Mouse (Mus musculus): ENCODE results near the gene Pik3ip1. TPM values are rescaled to one million over a fixed set of nuclear protein-coding genes. Genes with fewer than 3 reads are reported as not detected.

The Pik3ip1 gene
- total RNA-seq, 2 experiments from 2014 or later = 29.5 to 35.1 TPM

- DNase-seq (ENCODE audit: low spot score in 2 of 2) = no peak
These were observed 5.5 kb downstream of the Pik3ip1 start for GRCm38 (mm10) chr11:3335651-3336216.

GRCm38 (mm10) chr11:3336602-3337001, 6.4 kb downstream of the Pik3ip1 start:
- no peak for DNase-seq (ENCODE audit: low spot score in 2 of 2)

GRCm38 (mm10) chr11:3337173-3337955, 7.2 kb downstream of the Pik3ip1 start:
- DNase-seq (ENCODE audit: low spot score in 2 of 2) = peak; percentile 59 to 68

- DNase-seq (ENCODE audit: low spot score in 2 of 2) = no peak
These were observed 7.8 kb downstream of the Pik3ip1 start for GRCm38 (mm10) chr11:3337961-3338360.

GRCm38 (mm10) chr11:3341476-3341875, 11.3 kb downstream of the Pik3ip1 start:
- DNase-seq (ENCODE audit: low spot score in 2 of 2) = no peak

- no peak for DNase-seq (ENCODE audit: low spot score in 2 of 2)
These were observed 14.7 kb downstream of the Pik3ip1 start for GRCm38 (mm10) chr11:3344916-3345315.

GRCm38 (mm10) chr11:3346351-3346750, 16.1 kb downstream of the Pik3ip1 start:
- no peak for DNase-seq (ENCODE audit: low spot score in 2 of 2)

- DNase-seq (ENCODE audit: low spot score in 2 of 2) = peak; percentile 72 to 83
These were observed 17.1 kb downstream of the Pik3ip1 start for GRCm38 (mm10) chr11:3347091-3347834.

GRCm38 (mm10) chr11:3347835-3348195, 17.6 kb downstream of the Pik3ip1 start:
- DNase-seq (ENCODE audit: low spot score in 2 of 2) = no peak

- DNase-seq (ENCODE audit: low spot score in 2 of 2) = no peak
These were observed 18.6 kb downstream of the Pik3ip1 start for GRCm38 (mm10) chr11:3348576-3349342.

- no peak for DNase-seq (ENCODE audit: low spot score in 2 of 2)
These were observed 19.1 kb downstream of the Pik3ip1 start for GRCm38 (mm10) chr11:3349343-3349695.

- no peak for DNase-seq (ENCODE audit: low spot score in 2 of 2)
These were observed 21.9 kb downstream of the Pik3ip1 start for GRCm38 (mm10) chr11:3352131-3352530.

- DNase-seq (ENCODE audit: low spot score in 2 of 2) = no peak
These were observed 22.9 kb downstream of the Pik3ip1 start for GRCm38 (mm10) chr11:3352990-3353585.

GRCm38 (mm10) chr11:3362854-3363253, 32.7 kb downstream of the Pik3ip1 start:
- DNase-seq (ENCODE audit: low spot score in 2 of 2) = no peak

- DNase-seq (ENCODE audit: low spot score in 2 of 2) = no peak
These were observed 36.2 kb downstream of the Pik3ip1 start for GRCm38 (mm10) chr11:3366411-3366810.

- DNase-seq (ENCODE audit: low spot score in 2 of 2) = no peak
These were observed 38.8 kb downstream of the Pik3ip1 start for GRCm38 (mm10) chr11:3368983-3369382.

- DNase-seq (ENCODE audit: low spot score in 2 of 2) = no peak
These were observed 39.2 kb downstream of the Pik3ip1 start for GRCm38 (mm10) chr11:3369449-3369848.

GRCm38 (mm10) chr11:3370162-3370561, 40.0 kb downstream of the Pik3ip1 start:
- DNase-seq (ENCODE audit: low spot score in 2 of 2) = no peak

- peak; percentile 80 to 90 for DNase-seq (ENCODE audit: low spot score in 2 of 2)
These were observed 40.9 kb downstream of the Pik3ip1 start for GRCm38 (mm10) chr11:3370928-3371598.

GRCm38 (mm10) chr11:3371599-3372295, 41.5 kb downstream of the Pik3ip1 start:
- DNase-seq (ENCODE audit: low spot score in 2 of 2) = no peak

Measured in layer of hippocampus, postnatal 14 days (tissue).